ENCODE assay signal across 26 mouse cellular contexts in genomic region chr9:95375966-95376365, GRCm38 (mm10).
"Had no signal": no experiment of that assay in that cellular context is flagged by ENCODE, and none has a peak within 500 bp of the region (broad histone marks: within the 10 kb centered on the region; RNA-seq: fewer than 3 reads in every experiment).

No protein-coding gene starts in this region.

- H3K4me3 ChIP-seq: gastrocnemius, adult 2 months; heart, embryonic 10.5 days; heart, embryonic 12.5 days; hindbrain, embryonic 10.5 days; hindbrain, embryonic 12.5 days; layer of hippocampus, adult 2 months; left cerebral cortex, adult 2 months; limb, embryonic 10.5 days; limb, embryonic 12.5 days; liver, embryonic 13.5 days; liver, embryonic 15.5 days had no signal

- ATAC-seq: hindbrain, embryonic 16.5 days; inflammation-experienced regulatory T-cells, adult 6 months had no signal

- DNase-seq: gastrocnemius, adult 2 months; gastrocnemius, postnatal 10 days; gastrocnemius, postnatal 25 days; heart, adult 18-20 months; heart, postnatal 10 days; heart, postnatal 4 days; kidney, adult 18-20 months; kidney, adult 8-10 months; kidney, postnatal 10 days; kidney, postnatal 25 days; kidney, postnatal 4 days; liver; liver, embryonic 13.5 days had no signal

- H3K4me2 ChIP-seq: heart, embryonic 12.5 days; hindbrain, embryonic 12.5 days; hindbrain, embryonic 14.5 days; limb, embryonic 12.5 days; liver, embryonic 11.5 days; liver, embryonic 13.5 days; liver, embryonic 15.5 days had no signal

- H3K27ac ChIP-seq: gastrocnemius, adult 2 months; heart, embryonic 10.5 days; hindbrain, embryonic 10.5 days; hindbrain, embryonic 12.5 days; hindbrain, embryonic 14.5 days; layer of hippocampus, adult 2 months; left cerebral cortex, adult 2 months; limb, embryonic 10.5 days; limb, embryonic 12.5 days; liver, embryonic 13.5 days; liver, embryonic 15.5 days had no signal

- H3K9me3 ChIP-seq: heart, embryonic 10.5 days; heart, embryonic 12.5 days; hindbrain, embryonic 10.5 days; hindbrain, embryonic 12.5 days; limb, embryonic 10.5 days; limb, embryonic 12.5 days; liver, embryonic 13.5 days; liver, embryonic 15.5 days had no signal

- H3K9ac ChIP-seq: heart, embryonic 12.5 days; hindbrain, embryonic 12.5 days; hindbrain, embryonic 14.5 days; limb, embryonic 12.5 days; liver, embryonic 13.5 days; liver, embryonic 15.5 days had no signal

- H3K4me1 ChIP-seq: heart, embryonic 10.5 days; heart, embryonic 12.5 days; hindbrain, embryonic 12.5 days; limb, embryonic 10.5 days; liver, embryonic 13.5 days; liver, embryonic 15.5 days had no signal

- H3K27me3 ChIP-seq: heart, embryonic 12.5 days; hindbrain, embryonic 12.5 days; limb, embryonic 12.5 days; liver, embryonic 13.5 days; liver, embryonic 15.5 days had no signal

- H3K36me3 ChIP-seq: heart, embryonic 10.5 days; heart, embryonic 12.5 days; hindbrain, embryonic 10.5 days; hindbrain, embryonic 12.5 days; limb, embryonic 10.5 days; limb, embryonic 12.5 days; liver, embryonic 13.5 days; liver, embryonic 15.5 days had no signal
